Mouse (Mus musculus) lung, embryonic 14.5 days (tissue): ENCODE data around the gene Camta1. TPM values are rescaled to one million over a fixed set of nuclear protein-coding genes. Genes with fewer than 3 reads are reported as not detected.

Experiments used
- ATAC-seq: fragments of 200-750 bp; cut with Nextera tagmentation; 2 replicates; pipeline ENCODE4 v1.8.0; 2017; ENCODE audit warnings: mild to moderate bottlenecking, moderate TSS enrichment, moderate library complexity; ENCODE audit not compliant: insufficient read depth
- DNase-seq: peaks from one replicate; pipeline ENCODE4 v3.0.0-alpha.2; 2015
- H3K27ac ChIP-seq: fragments of 300-500 bp; sonication (generic); 2 replicates; pipeline ENCODE4 v1.5.1; 2014; ENCODE audit warnings: low read depth, mild to moderate bottlenecking, moderate library complexity
- H3K27me3 ChIP-seq: fragments of 300-500 bp; sonication (generic); 2 replicates; pipeline ENCODE4 v1.6.1; 2014; ENCODE audit warnings: low read length, control low read depth; ENCODE audit not compliant: insufficient read depth
- H3K36me3 ChIP-seq: fragments of 300-500 bp; sonication (generic); 2 replicates; pipeline ENCODE4 v1.6.1; 2014; ENCODE audit warnings: control low read depth; ENCODE audit not compliant: insufficient read depth
- H3K4me1 ChIP-seq: fragments of 300-500 bp; sonication (generic); 2 replicates; pipeline ENCODE4 v1.6.1; 2014; ENCODE audit warnings: antibody characterized with exemption, control low read depth; ENCODE audit not compliant: insufficient read depth
- H3K4me2 ChIP-seq: fragments of 300-500 bp; sonication (generic); 2 replicates; pipeline ENCODE4 v1.6.1; 2014; ENCODE audit warnings: mild to moderate bottlenecking
- H3K4me3 ChIP-seq: fragments of 300-500 bp; sonication (generic); 2 replicates; pipeline ENCODE4 v1.5.1; 2014; ENCODE audit warnings: low read depth, low read length
- H3K9ac ChIP-seq: fragments of 300-500 bp; sonication (generic); 2 replicates; pipeline ENCODE4 v1.6.1; 2014
- H3K9me3 ChIP-seq: fragments of 300-500 bp; sonication (generic); 2 replicates; pipeline ENCODE4 v1.6.1; 2016; ENCODE audit warnings: low read depth, low read length, control low read depth
- CTCF ChIP-seq: IDR thresholded peaks from 2 replicates; pipeline ENCODE4 v1.5.1; 2016; ENCODE audit warnings: antibody characterized with exemption, low read depth
- WGBS: fragments of 180-500 bp; shearing (Covaris S2); extraction: QIAGEN DNeasy Blood & Tissue Kit; methylation state at CpG from one replicate; pipeline ENCODE4 v1.1.7; 2014; 5-methylcytosine and 5-hydroxymethylcytosine counted together
- polyA plus RNA-seq: library from polyadenylated mRNA; unstranded; fragments of >200 nt; fragmentation: Nextera tagmentation; extraction: Ambion mirVana; gene quantifications from 2 replicates; pipeline ENCODE4 v1.2.1, GENCODE M21; 2014

The Camta1 gene
- polyA plus RNA-seq, 1 experiment from 2014 or later: 87.5 TPM

- ATAC-seq (no peak), DNase-seq (no peak)
- Histone ChIP-seq H3K9ac (no peak overlapping the region), H3K9me3 (no peaks in the 10 kb centered on the region), H3K27me3 (no peaks in the 10 kb centered on the region), H3K36me3 (no peaks in the 10 kb centered on the region), H3K4me2 (no peak overlapping the region), H3K4me1 (no peaks in the 10 kb centered on the region), H3K27ac (no peak overlapping the region), H3K4me3 (no peak overlapping the region)
- 42% methylated on average over 4 of the region's 4 CpGs for WGBS
- no peak for TF ChIP-seq CTCF
These were observed 667.0 kb downstream of the Camta1 start for GRCm38 (mm10) chr4:151194715-151195097.

- Histone ChIP-seq H3K4me2 (no peak overlapping the region), H3K27ac (no peak overlapping the region), H3K4me1 (no peaks in the 10 kb centered on the region), H3K9me3 (no peaks in the 10 kb centered on the region), H3K4me3 (no peak overlapping the region), H3K36me3 (no peaks in the 10 kb centered on the region), H3K9ac (no peak overlapping the region), H3K27me3 (no peaks in the 10 kb centered on the region)
- 40% methylated on average over 11 of the region's 11 CpGs for WGBS
- no peak for TF ChIP-seq CTCF
- no peak for ATAC-seq
- no peak for DNase-seq
These were observed 667.5 kb downstream of the Camta1 start for GRCm38 (mm10) chr4:151194030-151194714.

GRCm38 (mm10) chr4:151186447-151186846 is 675.2 kb downstream of the Camta1 start:
- Histone ChIP-seq H3K4me2 (no peak overlapping the region), H3K27me3 (no peaks in the 10 kb centered on the region), H3K4me1 (peaks cover 1% of the 10 kb centered on the region; the same call in 1 of the 2 replicates), H3K36me3 (no peaks in the 10 kb centered on the region), H3K4me3 (no peak overlapping the region), H3K9me3 (no peaks in the 10 kb centered on the region), H3K9ac (no peak overlapping the region), H3K27ac (no peak overlapping the region)
- ATAC-seq (peak; percentile 75), DNase-seq (peak; percentile 95)
- TF ChIP-seq CTCF: no peak
- WGBS: 8% methylated on average over 8 of the region's 8 CpGs

GRCm38 (mm10) chr4:151185750-151186149 is 675.9 kb downstream of the Camta1 start:
- Histone ChIP-seq H3K27me3 (no peaks in the 10 kb centered on the region), H3K9ac (no peak overlapping the region), H3K9me3 (no peaks in the 10 kb centered on the region), H3K4me2 (no peak overlapping the region), H3K36me3 (no peaks in the 10 kb centered on the region), H3K4me3 (no peak overlapping the region), H3K27ac (no peak overlapping the region), H3K4me1 (peaks cover 8% of the 10 kb centered on the region)
- no peak for TF ChIP-seq CTCF
- WGBS: 15% methylated on average over 1 of the region's 1 CpGs
- DNase-seq (peak; percentile 76), ATAC-seq (no peak)

GRCm38 (mm10) chr4:151180394-151180902 is 681.2 kb downstream of the Camta1 start:
- Histone ChIP-seq H3K9me3 (no peaks in the 10 kb centered on the region), H3K27me3 (no peaks in the 10 kb centered on the region), H3K36me3 (no peaks in the 10 kb centered on the region), H3K4me3 (no peak overlapping the region), H3K4me2 (peak overlapping the region; percentile 44), H3K4me1 (peaks cover 36% of the 10 kb centered on the region), H3K9ac (no peak overlapping the region), H3K27ac (peak overlapping the region; percentile 79)
- TF ChIP-seq CTCF: no peak
- peak; percentile 95 for DNase-seq
- ATAC-seq: peak; percentile 80
- WGBS: 4% methylated on average over 7 of the region's 7 CpGs

- Histone ChIP-seq H3K4me1 (peaks cover 36% of the 10 kb centered on the region), H3K4me2 (peak overlapping the region; percentile 31; the same call in 1 of the 2 replicates), H3K4me3 (no peak overlapping the region), H3K27ac (peak overlapping the region; percentile 83), H3K9me3 (no peaks in the 10 kb centered on the region), H3K36me3 (no peaks in the 10 kb centered on the region), H3K9ac (no peak overlapping the region), H3K27me3 (no peaks in the 10 kb centered on the region)
- 13% methylated on average over 3 of the region's 3 CpGs for WGBS
- peak; percentile 73 for DNase-seq
- no peak for TF ChIP-seq CTCF
- peak; percentile 63 for ATAC-seq
These were observed 682.0 kb downstream of the Camta1 start for GRCm38 (mm10) chr4:151179639-151180038.

GRCm38 (mm10) chr4:151178970-151179378 is 682.7 kb downstream of the Camta1 start:
- Histone ChIP-seq H3K4me2 (no peak overlapping the region), H3K27ac (peak overlapping the region; percentile 83), H3K9me3 (no peaks in the 10 kb centered on the region), H3K27me3 (no peaks in the 10 kb centered on the region), H3K4me3 (no peak overlapping the region), H3K9ac (no peak overlapping the region), H3K4me1 (peaks cover 36% of the 10 kb centered on the region), H3K36me3 (no peaks in the 10 kb centered on the region)
- DNase-seq (peak; percentile 92), ATAC-seq (peak; percentile 53)
- WGBS: 26% methylated on average over 8 of the region's 8 CpGs
- TF ChIP-seq CTCF: no peak
